Mouse (Mus musculus): ENCODE measurements around the gene Arhgef28. TPM values are rescaled to one million over a fixed set of nuclear protein-coding genes. Genes with fewer than 3 reads are reported as not detected.
"Not testable (repeated sequence)": the region's sequence is repeated elsewhere in the genome, so short reads cannot be mapped to it uniquely, and the experiment has no call there.

Arhgef28 gene
- polyA plus RNA-seq, 2 experiments: 0.11 to 0.52 TPM

- DNase-seq (ENCODE audit: low read depth in 3 of 3, low spot score in 3 of 3) (no peak), ATAC-seq (ENCODE audit: insufficient read depth) (no peak)
- Histone ChIP-seq H3K4me3 (ENCODE audit: insufficient read depth in 1 of 2, low read depth in 2 of 2, low read length in 2 of 2) (no peak overlapping the region), H3K4me2 (ENCODE audit: low read depth) (no peak overlapping the region), H3K9ac (replicated peaks) (no peak overlapping the region), H3K27ac (no peak overlapping the region), H3K36me3 (replicated peaks; ENCODE audit: control insufficient read depth, insufficient read depth, low read depth) (no peaks in the 10 kb centered on the region), H3K4me1 (replicated peaks; ENCODE audit: control insufficient read depth in 2 of 2, insufficient read depth in 2 of 2, low read length in 1 of 2) (no peaks in the 10 kb centered on the region), H3K9me3 (ENCODE audit: control insufficient read depth, low read length) (no peaks in the 10 kb centered on the region), H3K27me3 (ENCODE audit: control insufficient read depth, insufficient read depth, low read length) (no peaks in the 10 kb centered on the region)
- WGBS (ENCODE audit: insufficient replicate concordance): 68% methylated on average over 11 of the region's 11 CpGs
- TF ChIP-seq EP300 (IDR thresholded peaks at IDR 0.05; ENCODE audit: low read depth) (no peak), CTCF (IDR thresholded peaks at IDR 0.05; ENCODE audit: low read depth) (no peak)
These were observed 131.4 kb downstream of the Arhgef28 start for GRCm38 (mm10) chr13:98074871-98075270.

- WGBS (ENCODE audit: insufficient replicate concordance): 45% methylated on average over 4 of the region's 4 CpGs
- Histone ChIP-seq H3K9me3 (ENCODE audit: control insufficient read depth, low read length) (no peaks in the 10 kb centered on the region), H3K27ac (no peak overlapping the region), H3K36me3 (replicated peaks; ENCODE audit: control insufficient read depth, insufficient read depth, low read depth) (no peaks in the 10 kb centered on the region), H3K9ac (replicated peaks) (no peak overlapping the region), H3K27me3 (ENCODE audit: control insufficient read depth, insufficient read depth, low read length) (no peaks in the 10 kb centered on the region), H3K4me1 (replicated peaks; ENCODE audit: control insufficient read depth in 2 of 2, insufficient read depth in 2 of 2, low read length in 1 of 2) (no peaks in the 10 kb centered on the region), H3K4me2 (ENCODE audit: low read depth) (no peak overlapping the region), H3K4me3 (ENCODE audit: insufficient read depth in 1 of 2, low read depth in 2 of 2, low read length in 2 of 2) (no peak overlapping the region)
- no peak for TF ChIP-seq CTCF (IDR thresholded peaks at IDR 0.05; ENCODE audit: low read depth)
- TF ChIP-seq EP300 (IDR thresholded peaks at IDR 0.05; ENCODE audit: low read depth): no peak
- DNase-seq (ENCODE audit: low read depth in 3 of 3, low spot score in 3 of 3) (no peak), ATAC-seq (ENCODE audit: insufficient read depth) (no peak)
These were observed 133.0 kb downstream of the Arhgef28 start for GRCm38 (mm10) chr13:98073190-98073589.

DNA sequence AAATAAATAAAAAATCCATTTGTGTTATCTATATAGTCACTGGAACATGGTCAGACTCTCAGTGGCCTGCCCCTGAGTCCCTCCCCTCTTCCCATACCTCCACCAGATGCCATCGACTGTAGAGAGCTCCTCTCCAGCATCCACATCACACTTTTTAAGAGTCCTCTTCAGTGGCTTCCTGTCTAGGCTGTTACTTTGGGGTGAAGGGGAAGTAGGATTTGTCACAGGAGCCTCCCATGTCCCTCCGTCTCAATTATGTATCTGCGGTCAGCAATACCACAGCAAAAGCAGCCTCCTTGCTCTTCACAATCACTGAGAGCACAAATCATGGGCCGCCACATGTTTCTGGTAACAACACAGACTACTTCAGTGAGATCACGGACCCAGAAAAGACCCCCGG lies 135.8 kb downstream of the Arhgef28 start:
- DNase-seq (ENCODE audit: low read depth in 3 of 3, low spot score in 3 of 3): no peak
- Histone ChIP-seq H3K9me3 (ENCODE audit: control insufficient read depth, low read length) (no peaks in the 10 kb centered on the region), H3K4me3 (ENCODE audit: insufficient read depth in 1 of 2, low read depth in 2 of 2, low read length in 2 of 2) (no peak overlapping the region), H3K27me3 (ENCODE audit: control insufficient read depth, insufficient read depth, low read length) (no peaks in the 10 kb centered on the region), H3K36me3 (replicated peaks; ENCODE audit: control insufficient read depth, insufficient read depth, low read depth) (no peaks in the 10 kb centered on the region), H3K4me2 (ENCODE audit: low read depth) (no peak overlapping the region), H3K27ac (no peak overlapping the region), H3K4me1 (replicated peaks; ENCODE audit: control insufficient read depth in 2 of 2, insufficient read depth in 2 of 2, low read length in 1 of 2) (no peaks in the 10 kb centered on the region), H3K9ac (replicated peaks) (no peak overlapping the region)
- TF ChIP-seq EP300 (IDR thresholded peaks at IDR 0.05; ENCODE audit: low read depth) (no peak), CTCF (IDR thresholded peaks at IDR 0.05; ENCODE audit: low read depth) (no peak)
- 51% methylated on average over 6 of the region's 6 CpGs for WGBS (ENCODE audit: insufficient replicate concordance)
- ATAC-seq (ENCODE audit: insufficient read depth): no peak

- ATAC-seq (ENCODE audit: insufficient read depth): no peak
- no peak for DNase-seq (ENCODE audit: low read depth in 3 of 3, low spot score in 3 of 3)
- 70% methylated on average over 6 of the region's 6 CpGs for WGBS (ENCODE audit: insufficient replicate concordance)
- no peaks in the 10 kb centered on the region for H3K27me3 ChIP-seq (ENCODE audit: control insufficient read depth, insufficient read depth, low read length)
- no peaks in the 10 kb centered on the region for H3K9me3 ChIP-seq (ENCODE audit: control insufficient read depth, low read length)
- H3K4me2 ChIP-seq (ENCODE audit: low read depth): no peak overlapping the region
- H3K9ac ChIP-seq (replicated peaks): no peak overlapping the region
- no peaks in the 10 kb centered on the region for H3K36me3 ChIP-seq (replicated peaks; ENCODE audit: control insufficient read depth, insufficient read depth, low read depth)
- no peak overlapping the region for H3K27ac ChIP-seq
- no peak overlapping the region for H3K4me3 ChIP-seq (ENCODE audit: insufficient read depth in 1 of 2, low read depth in 2 of 2, low read length in 2 of 2)
- no peaks in the 10 kb centered on the region for H3K4me1 ChIP-seq (replicated peaks; ENCODE audit: control insufficient read depth in 2 of 2, insufficient read depth in 2 of 2, low read length in 1 of 2)
- no peak for TF ChIP-seq EP300 (IDR thresholded peaks at IDR 0.05; ENCODE audit: low read depth)
- TF ChIP-seq CTCF (IDR thresholded peaks at IDR 0.05; ENCODE audit: low read depth): no peak
These were observed 136.6 kb downstream of the Arhgef28 start for GRCm38 (mm10) chr13:98069646-98070045.

GRCm38 (mm10) chr13:98062843-98063242 lies 143.4 kb downstream of the Arhgef28 start:
- peaks cover 0 to 4% of the 10 kb centered on the region in 2 experiments; a peak in 2 of 4 replicates for H3K4me1 ChIP-seq (replicated peaks; ENCODE audit: control insufficient read depth in 2 of 2, insufficient read depth in 2 of 2, low read length in 1 of 2)
- no peaks in the 10 kb centered on the region for H3K27me3 ChIP-seq (ENCODE audit: control insufficient read depth, insufficient read depth, low read length)
- H3K4me3 ChIP-seq (ENCODE audit: insufficient read depth in 1 of 2, low read depth in 2 of 2, low read length in 2 of 2): no peak overlapping the region
- no peak for DNase-seq (ENCODE audit: low read depth in 3 of 3, low spot score in 3 of 3)
- ATAC-seq (ENCODE audit: insufficient read depth): no peak
- no peaks in the 10 kb centered on the region for H3K36me3 ChIP-seq (replicated peaks; ENCODE audit: control insufficient read depth, insufficient read depth, low read depth)
- no peak overlapping the region for H3K27ac ChIP-seq
- TF ChIP-seq EP300 (IDR thresholded peaks at IDR 0.05; ENCODE audit: low read depth) (no peak), CTCF (IDR thresholded peaks at IDR 0.05; ENCODE audit: low read depth) (no peak)
- no peaks in the 10 kb centered on the region for H3K9me3 ChIP-seq (ENCODE audit: control insufficient read depth, low read length)
- 6% methylated on average over 4 of the region's 4 CpGs for WGBS (ENCODE audit: insufficient replicate concordance)
- H3K9ac ChIP-seq (replicated peaks): no peak overlapping the region
- H3K4me2 ChIP-seq (ENCODE audit: low read depth): no peak overlapping the region

- not testable (repeated sequence) for H3K4me3 ChIP-seq (ENCODE audit: insufficient read depth in 1 of 2, low read depth in 2 of 2, low read length in 2 of 2); H3K27ac ChIP-seq; H3K9me3 ChIP-seq (ENCODE audit: control insufficient read depth, low read length); H3K27me3 ChIP-seq (ENCODE audit: control insufficient read depth, insufficient read depth, low read length); H3K9ac ChIP-seq (replicated peaks); ATAC-seq (ENCODE audit: insufficient read depth); DNase-seq (ENCODE audit: low read depth in 3 of 3, low spot score in 3 of 3); H3K4me2 ChIP-seq (ENCODE audit: low read depth); H3K4me1 ChIP-seq (replicated peaks; ENCODE audit: control insufficient read depth in 2 of 2, insufficient read depth in 2 of 2, low read length in 1 of 2); H3K36me3 ChIP-seq (replicated peaks; ENCODE audit: control insufficient read depth, insufficient read depth, low read depth)
- whole genome bisulfite sequencing (ENCODE audit: insufficient replicate concordance): 76% methylated on average over 1 of the region's 1 CpGs
These were observed 146.1 kb downstream of the Arhgef28 start for GRCm38 (mm10) chr13:98060121-98060520.

All from liver, embryonic 14.5 days (tissue).